Mouse (Mus musculus): Measurements from ENCODE around the gene Fnbp1. TPM values are rescaled to one million over a fixed set of nuclear protein-coding genes. Genes with fewer than 3 reads are reported as not detected.

Gene Fnbp1
- polyA plus RNA-seq, 1 experiment from 2014 or later, result 23.7 TPM

DNA sequence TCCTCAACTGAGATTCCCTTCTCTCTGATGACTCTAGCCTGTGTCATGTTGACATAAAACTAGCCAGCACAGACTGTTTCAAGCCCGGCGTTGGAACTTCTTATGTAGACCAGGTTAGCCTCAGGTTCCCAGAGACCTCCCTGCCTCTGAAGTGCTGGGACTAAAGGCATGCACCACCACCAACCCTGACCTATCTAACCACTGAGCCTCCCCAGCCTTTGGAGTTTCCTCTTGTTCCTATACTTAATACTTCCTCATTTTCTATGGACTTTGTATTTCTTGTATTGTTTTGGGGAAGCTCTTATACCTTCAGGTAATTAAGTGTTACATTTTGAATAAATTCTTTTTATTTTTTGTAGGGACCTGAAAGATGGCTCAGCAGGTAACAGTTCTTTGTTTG, 27.6 kb downstream of the Fnbp1 start:
- Histone ChIP-seq H3K4me2 (ENCODE audit: low read depth, low read length) (no peak overlapping the region), H3K9ac (ENCODE audit: low read length) (no peak overlapping the region), H3K36me3 (ENCODE audit: control insufficient read depth, insufficient read depth) (no peaks in the 10 kb centered on the region), H3K9me3 (replicated peaks; ENCODE audit: control insufficient read depth, low read length) (peaks cover 5% of the 10 kb centered on the region), H3K4me1 (ENCODE audit: control insufficient read depth, insufficient read depth, low read length) (peaks cover 25% of the 10 kb centered on the region), H3K27ac (ENCODE audit: low read length) (no peak overlapping the region), H3K27me3 (ENCODE audit: control insufficient read depth, insufficient read depth, low read length) (no peaks in the 10 kb centered on the region), H3K4me3 (ENCODE audit: low read length) (no peak overlapping the region)
- ATAC-seq (replicated peaks; ENCODE audit: extremely low read depth, insufficient read depth, low FRiP score), result no peak
- WGBS, result 100% methylated on average over 2 of the region's 2 CpGs

DNA sequence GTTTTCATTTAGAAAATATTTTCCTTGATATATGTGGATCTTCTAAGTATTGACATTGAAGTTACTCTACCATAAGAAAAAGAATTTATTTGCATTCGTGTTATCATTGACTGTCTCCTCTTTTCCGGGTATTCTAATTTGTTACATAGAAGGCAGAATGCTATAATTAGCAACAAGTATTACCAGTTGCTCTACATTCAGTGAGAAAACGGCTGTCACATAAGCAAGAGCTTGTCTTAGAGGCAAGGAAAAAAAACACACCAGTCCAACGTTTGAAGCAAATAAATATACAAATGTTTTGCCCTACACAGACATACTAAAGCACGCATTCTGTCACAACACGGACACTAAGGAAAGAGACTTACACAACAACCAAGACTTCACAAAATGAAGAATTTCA, 30.1 kb downstream of the Fnbp1 start:
- Histone ChIP-seq H3K36me3 (ENCODE audit: control insufficient read depth, insufficient read depth) (no peaks in the 10 kb centered on the region), H3K9me3 (replicated peaks; ENCODE audit: control insufficient read depth, low read length) (peaks cover 5% of the 10 kb centered on the region), H3K4me3 (ENCODE audit: low read length) (no peak overlapping the region), H3K27me3 (ENCODE audit: control insufficient read depth, insufficient read depth, low read length) (no peaks in the 10 kb centered on the region), H3K27ac (ENCODE audit: low read length) (peak overlapping the region; percentile 43; the same call in 1 of the 2 replicates), H3K9ac (ENCODE audit: low read length) (no peak overlapping the region), H3K4me1 (ENCODE audit: control insufficient read depth, insufficient read depth, low read length) (peaks cover 41% of the 10 kb centered on the region), H3K4me2 (ENCODE audit: low read depth, low read length) (no peak overlapping the region)
- WGBS, result 50% methylated on average over 6 of the region's 6 CpGs
- no peak for ATAC-seq (replicated peaks; ENCODE audit: extremely low read depth, insufficient read depth, low FRiP score)

DNA sequence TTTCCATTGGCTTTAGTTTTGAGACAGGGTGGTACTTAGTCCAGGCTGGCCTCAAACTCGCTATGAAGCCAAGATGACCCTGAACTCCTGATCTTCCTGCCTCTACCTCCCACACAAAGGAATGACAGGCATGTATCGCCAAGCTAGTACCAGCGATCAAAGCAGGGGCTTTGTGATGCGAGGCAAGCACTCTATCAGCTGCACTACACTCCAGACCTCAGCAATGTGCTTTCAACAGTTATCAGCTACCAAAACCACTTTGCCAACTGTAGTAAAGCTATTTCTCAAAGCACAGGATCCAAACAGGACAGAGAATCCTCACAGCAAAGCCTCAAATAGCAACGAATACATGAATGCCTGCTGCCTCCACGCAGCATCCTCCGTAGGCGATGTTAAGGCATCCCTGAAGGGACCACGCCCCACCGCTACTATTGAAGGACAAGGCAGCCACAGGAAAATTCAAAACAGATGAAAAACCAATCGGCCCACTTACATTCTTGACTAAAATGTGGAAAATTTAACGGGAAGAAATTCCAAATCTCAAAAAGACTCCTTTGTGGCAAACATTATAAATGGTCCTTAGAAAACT, 31.8 kb downstream of the Fnbp1 start:
- Histone ChIP-seq H3K27ac (ENCODE audit: low read length) (no peak overlapping the region), H3K4me1 (ENCODE audit: control insufficient read depth, insufficient read depth, low read length) (peaks cover 39% of the 10 kb centered on the region), H3K36me3 (ENCODE audit: control insufficient read depth, insufficient read depth) (no peaks in the 10 kb centered on the region), H3K27me3 (ENCODE audit: control insufficient read depth, insufficient read depth, low read length) (no peaks in the 10 kb centered on the region), H3K9ac (ENCODE audit: low read length) (no peak overlapping the region), H3K4me3 (ENCODE audit: low read length) (no peak overlapping the region), H3K4me2 (ENCODE audit: low read depth, low read length) (no peak overlapping the region), H3K9me3 (replicated peaks; ENCODE audit: control insufficient read depth, low read length) (peaks cover 5% of the 10 kb centered on the region)
- no peak for ATAC-seq (replicated peaks; ENCODE audit: extremely low read depth, insufficient read depth, low FRiP score)
- 43% methylated on average over 12 of the region's 12 CpGs for WGBS

DNA sequence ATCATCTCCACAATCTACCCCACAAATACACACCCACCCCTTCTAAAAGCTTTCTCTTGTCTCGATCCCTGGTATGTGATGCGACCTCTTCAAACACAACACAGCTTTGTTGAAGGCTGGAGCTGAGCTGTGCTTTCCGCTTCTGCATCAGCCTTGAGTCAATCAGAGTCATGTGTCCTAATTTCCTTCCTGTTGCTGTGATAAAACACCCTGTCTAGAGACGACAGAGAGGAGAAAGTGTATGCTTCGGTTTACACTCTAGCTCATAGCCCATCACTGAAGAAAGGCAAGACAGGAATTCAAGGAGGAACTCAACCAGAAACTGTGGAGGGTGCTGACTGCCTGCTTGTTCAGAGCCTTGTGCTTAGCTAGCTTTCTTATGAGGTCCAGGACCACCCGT, 33.6 kb downstream of the Fnbp1 start:
- no peaks in the 10 kb centered on the region for H3K36me3 ChIP-seq (ENCODE audit: control insufficient read depth, insufficient read depth)
- no peak for ATAC-seq (replicated peaks; ENCODE audit: extremely low read depth, insufficient read depth, low FRiP score)
- no peaks in the 10 kb centered on the region for H3K9me3 ChIP-seq (replicated peaks; ENCODE audit: control insufficient read depth, low read length)
- H3K4me2 ChIP-seq (ENCODE audit: low read depth, low read length), result no peak overlapping the region
- H3K27ac ChIP-seq (ENCODE audit: low read length), result peak overlapping the region; percentile 79
- WGBS, result 67% methylated on average over 6 of the region's 6 CpGs
- no peak overlapping the region for H3K9ac ChIP-seq (ENCODE audit: low read length)
- H3K4me3 ChIP-seq (ENCODE audit: low read length), result no peak overlapping the region
- peaks cover 39% of the 10 kb centered on the region for H3K4me1 ChIP-seq (ENCODE audit: control insufficient read depth, insufficient read depth, low read length)
- no peaks in the 10 kb centered on the region for H3K27me3 ChIP-seq (ENCODE audit: control insufficient read depth, insufficient read depth, low read length)

DNA sequence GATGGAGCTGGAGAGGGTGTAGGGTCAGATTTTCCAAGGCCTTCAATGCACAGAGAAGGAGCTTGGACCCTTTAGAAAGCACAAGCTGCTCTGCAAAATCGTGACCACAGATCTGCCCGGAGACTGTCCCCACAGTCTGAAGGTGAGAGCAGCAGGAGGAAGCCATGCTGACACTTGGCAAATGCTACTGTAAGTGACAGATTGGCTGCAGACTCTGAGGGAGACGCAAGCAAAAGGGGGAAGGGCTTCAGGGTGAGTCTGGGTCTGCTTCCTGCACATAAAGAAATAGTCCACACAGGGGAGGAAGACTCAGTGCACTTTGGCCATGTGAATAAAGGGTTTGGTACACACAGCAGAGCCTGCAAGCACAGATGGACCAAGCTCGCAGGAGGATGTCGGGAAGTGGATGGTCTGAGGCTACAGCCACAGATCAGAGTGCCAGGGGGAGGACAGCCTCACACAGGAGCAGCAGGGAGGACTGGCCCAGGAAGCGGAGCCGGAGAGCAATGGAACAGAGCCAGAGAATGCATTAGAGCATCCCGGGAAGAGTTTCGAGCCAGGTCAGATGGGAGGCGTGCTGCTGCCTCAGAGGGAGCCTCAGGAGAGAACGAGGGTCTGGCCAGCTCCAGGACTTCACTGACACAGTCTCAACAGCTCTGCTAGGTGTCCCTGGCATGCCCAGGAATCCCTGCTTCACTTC, 35.0 kb downstream of the Fnbp1 start:
- H3K4me3 ChIP-seq (ENCODE audit: low read length), result no peak overlapping the region
- WGBS, result 12% methylated on average over 11 of the region's 11 CpGs
- no peaks in the 10 kb centered on the region for H3K27me3 ChIP-seq (ENCODE audit: control insufficient read depth, insufficient read depth, low read length)
- ATAC-seq (replicated peaks; ENCODE audit: extremely low read depth, insufficient read depth, low FRiP score), result peak; percentile 81
- H3K36me3 ChIP-seq (ENCODE audit: control insufficient read depth, insufficient read depth), result no peaks in the 10 kb centered on the region
- H3K4me1 ChIP-seq (ENCODE audit: control insufficient read depth, insufficient read depth, low read length), result peaks cover 34% of the 10 kb centered on the region
- H3K9ac ChIP-seq (ENCODE audit: low read length), result peak overlapping the region; percentile 12
- no peaks in the 10 kb centered on the region for H3K9me3 ChIP-seq (replicated peaks; ENCODE audit: control insufficient read depth, low read length)
- peak overlapping the region; percentile 27 for H3K4me2 ChIP-seq (ENCODE audit: low read depth, low read length)
- peak overlapping the region; percentile 79 for H3K27ac ChIP-seq (ENCODE audit: low read length)

DNA sequence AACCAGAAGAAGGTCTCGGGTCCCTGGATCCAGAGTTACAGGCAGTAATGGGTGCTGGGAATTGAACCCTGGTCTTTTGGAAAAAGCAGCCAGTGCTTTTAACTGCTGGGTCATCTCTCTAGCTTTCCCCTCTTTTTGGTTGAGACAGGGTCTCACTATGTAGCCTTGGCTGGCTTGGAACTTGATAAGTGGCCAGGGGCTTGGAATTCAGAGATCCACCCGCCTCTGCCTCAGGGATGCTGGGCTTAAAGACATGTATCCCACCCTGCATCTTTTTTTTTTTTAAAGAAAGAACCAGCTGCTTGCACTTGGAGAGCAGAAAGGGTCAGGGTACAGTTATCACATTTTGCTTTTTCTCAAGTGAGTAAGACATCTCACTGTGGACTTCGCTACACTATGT, 35.8 kb downstream of the Fnbp1 start:
- Histone ChIP-seq H3K4me3 (ENCODE audit: low read length) (no peak overlapping the region), H3K27ac (ENCODE audit: low read length) (no peak overlapping the region), H3K36me3 (ENCODE audit: control insufficient read depth, insufficient read depth) (0 out of 2 replicates have a peak, but pooled peaks cover 2% of the 10 kb centered on the region), H3K9ac (ENCODE audit: low read length) (no peak overlapping the region), H3K27me3 (ENCODE audit: control insufficient read depth, insufficient read depth, low read length) (no peaks in the 10 kb centered on the region), H3K4me1 (ENCODE audit: control insufficient read depth, insufficient read depth, low read length) (peaks cover 39% of the 10 kb centered on the region), H3K9me3 (replicated peaks; ENCODE audit: control insufficient read depth, low read length) (no peaks in the 10 kb centered on the region), H3K4me2 (ENCODE audit: low read depth, low read length) (no peak overlapping the region)
- 91% methylated on average over 3 of the region's 3 CpGs for WGBS
- no peak for ATAC-seq (replicated peaks; ENCODE audit: extremely low read depth, insufficient read depth, low FRiP score)

DNA sequence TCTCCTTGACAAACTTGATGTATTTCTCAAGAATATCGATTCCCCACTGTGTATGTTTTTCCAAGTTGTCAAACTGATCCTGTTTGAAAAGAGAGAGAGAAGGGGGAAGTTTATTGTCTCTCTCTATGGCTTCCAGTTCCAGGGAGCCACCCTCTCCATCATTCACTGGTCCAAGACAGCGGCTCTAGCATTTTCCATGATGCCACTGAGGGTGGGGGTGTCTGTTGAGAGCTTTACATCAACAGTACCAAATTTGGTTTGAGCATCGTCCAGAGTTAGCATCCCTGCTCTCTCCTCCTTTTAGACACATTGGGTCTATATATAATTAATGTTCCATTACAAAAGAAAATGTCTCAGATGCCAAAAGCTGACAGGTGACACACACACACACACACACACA, 36.5 kb downstream of the Fnbp1 start:
- no peak overlapping the region for H3K4me2 ChIP-seq (ENCODE audit: low read depth, low read length)
- ATAC-seq (replicated peaks; ENCODE audit: extremely low read depth, insufficient read depth, low FRiP score), result no peak
- H3K4me3 ChIP-seq (ENCODE audit: low read length), result no peak overlapping the region
- WGBS, result 60% methylated on average over 3 of the region's 3 CpGs
- peaks cover 3% of the 10 kb centered on the region; the same call in 1 of the 2 replicates for H3K36me3 ChIP-seq (ENCODE audit: control insufficient read depth, insufficient read depth)
- no peak overlapping the region for H3K27ac ChIP-seq (ENCODE audit: low read length)
- no peak overlapping the region for H3K9ac ChIP-seq (ENCODE audit: low read length)
- H3K9me3 ChIP-seq (replicated peaks; ENCODE audit: control insufficient read depth, low read length), result no peaks in the 10 kb centered on the region
- no peaks in the 10 kb centered on the region for H3K27me3 ChIP-seq (ENCODE audit: control insufficient read depth, insufficient read depth, low read length)
- peaks cover 38% of the 10 kb centered on the region for H3K4me1 ChIP-seq (ENCODE audit: control insufficient read depth, insufficient read depth, low read length)

DNA sequence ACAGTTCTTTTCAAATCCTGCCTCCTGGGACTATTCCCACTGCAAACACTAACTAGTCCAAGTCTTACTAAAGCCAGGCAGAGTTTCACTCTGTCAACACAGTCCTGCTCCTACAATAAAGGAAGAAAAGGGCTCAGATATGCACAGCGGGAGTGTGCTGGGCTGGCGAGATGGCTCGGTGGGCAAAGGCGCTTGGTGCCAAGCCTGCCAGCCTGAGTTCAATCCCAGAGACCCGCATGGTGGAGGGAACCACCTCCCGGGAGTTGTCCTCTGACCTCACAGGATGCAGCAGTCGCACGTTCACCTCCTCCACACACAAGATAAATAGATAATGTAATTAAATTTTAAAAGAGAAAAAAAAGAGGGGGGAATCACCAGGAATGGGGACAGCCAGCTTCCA, 38.5 kb downstream of the Fnbp1 start:
- ATAC-seq (replicated peaks; ENCODE audit: extremely low read depth, insufficient read depth, low FRiP score), result no peak
- WGBS, result 69% methylated on average over 8 of the region's 8 CpGs

DNA sequence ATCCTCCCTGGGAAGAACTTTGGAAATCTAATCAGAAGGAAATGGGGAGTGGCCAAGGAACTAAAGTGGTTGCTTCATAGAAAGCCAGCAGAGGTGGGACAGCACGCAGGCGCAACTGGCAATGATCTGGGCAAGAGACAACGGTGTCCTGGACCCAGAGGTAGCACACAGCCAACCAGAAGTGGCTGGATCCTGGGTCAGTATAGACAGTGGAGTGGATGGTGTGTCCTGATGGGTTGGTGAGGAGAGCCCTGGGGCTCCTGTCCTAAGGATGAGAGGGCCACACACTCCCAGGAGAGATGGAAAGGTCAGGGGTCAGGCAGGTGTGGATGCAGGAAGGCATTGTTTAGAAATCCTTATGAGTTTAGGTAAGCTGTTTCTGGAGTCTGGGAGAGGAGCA, 40.5 kb downstream of the Fnbp1 start:
- no peak overlapping the region for H3K9ac ChIP-seq (ENCODE audit: low read length)
- H3K4me1 ChIP-seq (ENCODE audit: control insufficient read depth, insufficient read depth, low read length), result peaks cover 10% of the 10 kb centered on the region
- 0 out of 2 replicates have a peak overlapping the region, but pooled peaks have one; percentile 35 for H3K27ac ChIP-seq (ENCODE audit: low read length)
- no peaks in the 10 kb centered on the region; the same call in 1 of the 2 replicates for H3K9me3 ChIP-seq (replicated peaks; ENCODE audit: control insufficient read depth, low read length)
- H3K4me2 ChIP-seq (ENCODE audit: low read depth, low read length), result no peak overlapping the region
- no peaks in the 10 kb centered on the region for H3K27me3 ChIP-seq (ENCODE audit: control insufficient read depth, insufficient read depth, low read length)
- no peak overlapping the region for H3K4me3 ChIP-seq (ENCODE audit: low read length)
- ATAC-seq (replicated peaks; ENCODE audit: extremely low read depth, insufficient read depth, low FRiP score), result no peak
- peaks cover 7% of the 10 kb centered on the region for H3K36me3 ChIP-seq (ENCODE audit: control insufficient read depth, insufficient read depth)
- WGBS, result 46% methylated on average over 3 of the region's 3 CpGs

More for the DNA sequence above, 38.5 kb downstream of the Fnbp1 start:
- H3K27ac ChIP-seq (ENCODE audit: low read length), result no peak overlapping the region
- no peaks in the 10 kb centered on the region; the same call in 1 of the 2 replicates for H3K9me3 ChIP-seq (replicated peaks; ENCODE audit: control insufficient read depth, low read length)
- no peak overlapping the region for H3K9ac ChIP-seq (ENCODE audit: low read length)
- peaks cover 30% of the 10 kb centered on the region for H3K4me1 ChIP-seq (ENCODE audit: control insufficient read depth, insufficient read depth, low read length)
- no peak overlapping the region for H3K4me3 ChIP-seq (ENCODE audit: low read length)
- H3K36me3 ChIP-seq (ENCODE audit: control insufficient read depth, insufficient read depth), result peaks cover 7% of the 10 kb centered on the region
- H3K27me3 ChIP-seq (ENCODE audit: control insufficient read depth, insufficient read depth, low read length), result no peaks in the 10 kb centered on the region
- no peak overlapping the region for H3K4me2 ChIP-seq (ENCODE audit: low read depth, low read length)

Measured in heart, embryonic 16.5 days (tissue).